Mouse (Mus musculus) liver, embryonic 11.5 days (tissue): ENCODE data around the gene Tcta. TPM values are rescaled to one million over a fixed set of nuclear protein-coding genes. Genes with fewer than 3 reads are reported as not detected.

ENCODE experiments used
- ATAC-seq: fragments of 200-750 bp; cut with Nextera tagmentation; replicated peaks from 2 replicates; pipeline ENCODE4 v1.8.0; 2017; ENCODE audit warnings: moderate number of reproducible peaks, mild to moderate bottlenecking, moderate TSS enrichment, moderate library complexity; ENCODE audit not compliant: low FRiP score
- DNase-seq: peaks from one replicate; pipeline ENCODE4 v3.0.0-alpha.2; 2017; ENCODE audit warnings: low spot score
- H3K27ac ChIP-seq: fragments of 300-500 bp; sonication (generic); 2 replicates; pipeline ENCODE4 v1.5.1; 2014; ENCODE audit warnings: mild to moderate bottlenecking, low read depth, low read length, control low read depth
- H3K27me3 ChIP-seq: fragments of 300-500 bp; sonication (generic); replicated peaks from 2 replicates; pipeline ENCODE4 v1.6.1; 2014; ENCODE audit warnings: low read length, mixed read lengths; ENCODE audit not compliant: control insufficient read depth, insufficient read depth
- H3K36me3 ChIP-seq: fragments of 300-500 bp; sonication (generic); 2 replicates; pipeline ENCODE4 v1.6.1; 2014; ENCODE audit warnings: mild to moderate bottlenecking, low read length, moderate library complexity, mixed read lengths; ENCODE audit not compliant: control insufficient read depth, insufficient read depth
- H3K4me1 ChIP-seq: fragments of 300-500 bp; sonication (generic); replicated peaks from 2 replicates; pipeline ENCODE4 v1.6.1; 2014; ENCODE audit warnings: low read length, mixed read lengths; ENCODE audit not compliant: control insufficient read depth, insufficient read depth
- H3K4me2 ChIP-seq: fragments of 300-500 bp; sonication (generic); 2 replicates; pipeline ENCODE4 v1.6.1; 2014; ENCODE audit warnings: mild to moderate bottlenecking, control low read depth, moderate library complexity
- H3K4me3 ChIP-seq: fragments of 300-500 bp; sonication (generic); 2 replicates; pipeline ENCODE4 v1.5.1; 2014; ENCODE audit warnings: low read depth, low read length, control low read depth
- H3K9ac ChIP-seq: fragments of 300-500 bp; sonication (generic); 2 replicates; pipeline ENCODE4 v1.6.1; 2014; ENCODE audit warnings: low read depth, low read length, control low read depth
- H3K9me3 ChIP-seq: fragments of 300-500 bp; sonication (generic); 2 replicates; pipeline ENCODE4 v1.6.1; 2016; ENCODE audit warnings: low read length, inconsistent platforms, mixed read lengths; ENCODE audit not compliant: control insufficient read depth
- whole genome bisulfite sequencing: fragments of 180-500 bp; shearing (Covaris S2); extraction: QIAGEN DNeasy Blood & Tissue Kit; methylation state at CpG from one replicate; pipeline ENCODE4 v1.1.7; 2014; 5-methylcytosine and 5-hydroxymethylcytosine counted together
- polyA plus RNA-seq: library from polyadenylated mRNA; unstranded; fragments of >200 nt; fragmentation: Nextera tagmentation; extraction: Ambion mirVana; gene quantifications from 2 replicates; pipeline ENCODE4 v1.2.1, GENCODE M21; 2014

Tcta gene
- polyA plus RNA-seq, 1 experiment from 2014 or later, result 14.9 TPM

- WGBS, result 77% methylated on average over 7 of the region's 7 CpGs
- no peaks in the 10 kb centered on the region for H3K36me3 ChIP-seq
- H3K9ac ChIP-seq, result no peak overlapping the region
- DNase-seq (no peak), ATAC-seq (no peak)
- no peak overlapping the region for H3K27ac ChIP-seq
- no peaks in the 10 kb centered on the region for H3K9me3 ChIP-seq
- H3K4me2 ChIP-seq, result no peak overlapping the region
- no peak overlapping the region for H3K4me3 ChIP-seq
- H3K27me3 ChIP-seq, result no peaks in the 10 kb centered on the region
- H3K4me1 ChIP-seq, result peaks cover 7% of the 10 kb centered on the region
Measured at GRCm38 (mm10) chr9:108267691-108268090, 38.3 kb downstream of the Tcta start.

DNA sequence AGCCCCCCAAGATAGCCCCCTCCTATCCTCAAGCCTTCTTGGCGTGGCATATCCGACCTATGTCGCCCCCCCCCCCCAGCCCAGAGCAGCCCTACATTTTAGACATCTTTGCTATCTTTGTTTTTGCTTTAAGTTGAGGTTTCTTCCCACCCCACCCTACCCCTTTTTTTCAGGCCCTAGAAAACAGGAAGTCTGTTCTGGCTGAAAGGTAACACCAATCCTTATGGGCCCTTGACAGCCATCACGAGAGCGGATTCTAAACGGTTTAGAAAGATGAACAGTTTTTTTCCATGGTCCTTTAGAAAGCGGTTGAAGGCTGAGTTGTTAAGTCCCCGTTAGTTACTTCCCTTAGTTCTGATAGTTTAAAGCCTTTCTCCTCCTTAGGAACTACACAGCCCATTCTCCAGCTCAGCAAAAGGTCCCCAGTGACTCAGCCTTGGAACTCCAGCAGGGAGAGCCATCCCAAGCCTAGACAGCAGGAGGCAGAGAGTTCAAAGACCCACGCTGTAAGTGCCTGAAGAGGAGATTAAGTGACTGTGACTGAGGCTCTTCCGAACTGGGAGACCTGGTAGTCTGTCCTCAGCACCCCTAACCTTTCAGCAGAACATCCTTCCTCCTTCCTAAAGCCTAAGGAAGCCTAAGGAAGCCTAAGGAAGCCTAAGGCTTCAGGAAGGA, 39.6 kb downstream of the Tcta start:
- DNase-seq (no peak), ATAC-seq (no peak)
- Histone ChIP-seq H3K4me2 (no peak overlapping the region), H3K27me3 (no peaks in the 10 kb centered on the region), H3K4me1 (peaks cover 16% of the 10 kb centered on the region), H3K9me3 (no peaks in the 10 kb centered on the region), H3K4me3 (no peak overlapping the region), H3K27ac (no peak overlapping the region), H3K9ac (no peak overlapping the region), H3K36me3 (no peaks in the 10 kb centered on the region)
- 44% methylated on average over 9 of the region's 10 CpGs for WGBS

- ATAC-seq (peak; percentile 21; the same call in 1 of the 2 replicates), DNase-seq (peak; percentile 47)
- peak overlapping the region; percentile 91 for H3K4me3 ChIP-seq
- H3K9me3 ChIP-seq, result no peaks in the 10 kb centered on the region
- WGBS, result 15% methylated on average over 10 of the region's 10 CpGs
- H3K36me3 ChIP-seq, result no peaks in the 10 kb centered on the region
- H3K9ac ChIP-seq, result peak overlapping the region; percentile 79
- H3K4me2 ChIP-seq, result peak overlapping the region; percentile 95
- peak overlapping the region; percentile 56 for H3K27ac ChIP-seq
- peaks cover 16% of the 10 kb centered on the region for H3K4me1 ChIP-seq
- H3K27me3 ChIP-seq, result no peaks in the 10 kb centered on the region
Measured at GRCm38 (mm10) chr9:108264191-108264921, 41.6 kb downstream of the Tcta start.

- WGBS, result under 1% methylated on average over 65 of the region's 71 CpGs
- H3K4me1 ChIP-seq, result peaks cover 16% of the 10 kb centered on the region
- H3K9me3 ChIP-seq, result no peaks in the 10 kb centered on the region
Measured at GRCm38 (mm10) chr9:108263690-108264190, 42.2 kb downstream of the Tcta start, which contains the start of gene Dag1. Gene Dag1 (minus strand): TSS chr9:108263958.

GRCm38 (mm10) chr9:108263131-108263681, 42.8 kb downstream of the Tcta start:
- peak overlapping the region; percentile 91 for H3K4me3 ChIP-seq
- no peaks in the 10 kb centered on the region for H3K36me3 ChIP-seq
- H3K9me3 ChIP-seq, result no peaks in the 10 kb centered on the region
- peak overlapping the region; percentile 95 for H3K4me2 ChIP-seq
- H3K9ac ChIP-seq, result peak overlapping the region; percentile 79
- under 1% methylated on average over 57 of the region's 62 CpGs for WGBS
- peaks cover 16% of the 10 kb centered on the region for H3K4me1 ChIP-seq
- H3K27ac ChIP-seq, result peak overlapping the region; percentile 86
- no peaks in the 10 kb centered on the region for H3K27me3 ChIP-seq
- DNase-seq (no peak), ATAC-seq (peak; percentile 62)

More at GRCm38 (mm10) chr9:108263690-108264190, 42.2 kb downstream of the Tcta start, which contains the start of gene Dag1:
- Histone ChIP-seq H3K27ac (peak within 1 kb of the TSS; percentile 86), H3K9ac (peak within 1 kb of the TSS; percentile 79), H3K4me2 (peak within 1 kb of the TSS; percentile 95), H3K4me3 (peak within 1 kb of the TSS; percentile 91), H3K36me3 (no peaks in the 10 kb centered on the region), H3K27me3 (no peaks in the 10 kb centered on the region)
- DNase-seq (peak; percentile 100), ATAC-seq (peak; percentile 95)

- DNase-seq, result no peak
- no peak for ATAC-seq
- Histone ChIP-seq H3K4me1 (peaks cover 16% of the 10 kb centered on the region), H3K4me2 (peak overlapping the region; percentile 95), H3K4me3 (peak overlapping the region; percentile 91), H3K36me3 (no peaks in the 10 kb centered on the region), H3K9me3 (no peaks in the 10 kb centered on the region), H3K27ac (no peak overlapping the region), H3K9ac (peak overlapping the region; percentile 79), H3K27me3 (no peaks in the 10 kb centered on the region)
- WGBS, result 55% methylated on average over 11 of the region's 11 CpGs
Measured at GRCm38 (mm10) chr9:108262494-108263049, 43.4 kb downstream of the Tcta start.

- peaks cover 16% of the 10 kb centered on the region for H3K4me1 ChIP-seq
- H3K9ac ChIP-seq, result no peak overlapping the region
- no peaks in the 10 kb centered on the region for H3K36me3 ChIP-seq
- WGBS, result 69% methylated on average over 7 of the region's 7 CpGs
- DNase-seq, result no peak
- ATAC-seq, result no peak
- no peaks in the 10 kb centered on the region for H3K27me3 ChIP-seq
- peak overlapping the region; percentile 95 for H3K4me2 ChIP-seq
- H3K27ac ChIP-seq, result no peak overlapping the region
- peak overlapping the region; percentile 91 for H3K4me3 ChIP-seq
- no peaks in the 10 kb centered on the region for H3K9me3 ChIP-seq
Measured at GRCm38 (mm10) chr9:108261865-108262264, 44.1 kb downstream of the Tcta start.

DNA sequence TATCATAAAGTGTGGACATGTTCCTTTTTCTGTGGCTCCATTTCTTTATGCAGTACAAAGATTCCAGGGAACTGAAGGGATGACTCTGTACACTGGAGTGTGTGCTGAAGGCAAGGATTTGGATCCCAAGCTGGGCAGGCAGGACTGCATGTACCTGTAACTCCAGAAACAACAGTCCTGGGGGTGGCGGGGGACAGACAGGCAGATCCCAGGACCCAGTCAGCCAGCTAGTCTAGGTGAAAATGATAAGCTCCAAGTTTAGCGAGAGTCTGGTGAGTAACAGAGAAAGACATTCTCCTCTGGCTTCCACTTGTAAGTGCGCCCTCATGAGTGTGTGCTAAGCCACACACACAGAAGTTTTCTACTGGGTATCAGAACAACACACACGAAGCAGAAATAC, 45.4 kb downstream of the Tcta start:
- no peaks in the 10 kb centered on the region for H3K27me3 ChIP-seq
- H3K4me1 ChIP-seq, result peaks cover 16% of the 10 kb centered on the region
- no peaks in the 10 kb centered on the region for H3K9me3 ChIP-seq
- no peaks in the 10 kb centered on the region for H3K36me3 ChIP-seq
- no peak overlapping the region for H3K4me3 ChIP-seq
- H3K9ac ChIP-seq, result no peak overlapping the region
- no peak overlapping the region for H3K27ac ChIP-seq
- DNase-seq (no peak), ATAC-seq (no peak)
- no peak overlapping the region for H3K4me2 ChIP-seq
- WGBS, result 65% methylated on average over 4 of the region's 4 CpGs
